Mouse (Mus musculus) megakaryocyte, adult 5-6 weeks (primary cell): Measurements from ENCODE around the gene Arhgap23. TPM values are rescaled to one million over a fixed set of nuclear protein-coding genes. Genes with fewer than 3 reads are reported as not detected.

Source experiments
- ATAC-seq: 2 replicates; pipeline ENCODE4 v1.8.0; 2016; ENCODE audit warnings: mild to moderate bottlenecking, inconsistent platforms; ENCODE audit not compliant: poor library complexity, severe bottlenecking
- total RNA-seq, 2 experiments: library from RNA; stranded (forward) in 1 of 2; stranded (reverse) in 1 of 2; fragments of 153-499, 151-499 nt in 1 of 2; fragments of 221-1000, 200-1000 nt in 1 of 2; gene quantifications; 2 replicates each; pipeline versions ENCODE4 v1.2.3 to v1.2.4; 2015 to 2017

The Arhgap23 gene
- total RNA-seq, 2 experiments from 2014 or later: 5.8 to 7.7 TPM

- ATAC-seq: no peak
Observed at GRCm38 (mm10) chr11:97528282-97528808, 113.0 kb downstream of the Arhgap23 start.

- no peak for ATAC-seq
Observed at GRCm38 (mm10) chr11:97530069-97530468, 114.7 kb downstream of the Arhgap23 start.

GRCm38 (mm10) chr11:97530961-97531360, 115.6 kb downstream of the Arhgap23 start:
- no peak for ATAC-seq

- peak; percentile 96 for ATAC-seq
Observed at GRCm38 (mm10) chr11:97531381-97532260, 116.3 kb downstream of the Arhgap23 start.

GRCm38 (mm10) chr11:97532354-97532753, 117.0 kb downstream of the Arhgap23 start:
- no peak for ATAC-seq

- ATAC-seq: peak; percentile 62
Observed at GRCm38 (mm10) chr11:97532950-97533582, 117.7 kb downstream of the Arhgap23 start.

- no peak for ATAC-seq
Observed at GRCm38 (mm10) chr11:97533653-97534052, 118.3 kb downstream of the Arhgap23 start.

- no peak for ATAC-seq
Observed at GRCm38 (mm10) chr11:97534442-97535307, 119.3 kb downstream of the Arhgap23 start.

GRCm38 (mm10) chr11:97535308-97535630, 119.9 kb downstream of the Arhgap23 start:
- ATAC-seq: no peak

- no peak for ATAC-seq
Observed at GRCm38 (mm10) chr11:97535660-97536059, 120.3 kb downstream of the Arhgap23 start.

- no peak for ATAC-seq
Observed at GRCm38 (mm10) chr11:97536083-97536747, 120.9 kb downstream of the Arhgap23 start.

GRCm38 (mm10) chr11:97536835-97537579, 121.7 kb downstream of the Arhgap23 start:
- no peak for ATAC-seq

- ATAC-seq: no peak
Observed at GRCm38 (mm10) chr11:97537580-97538089, 122.3 kb downstream of the Arhgap23 start.

GRCm38 (mm10) chr11:97539622-97540021, 124.3 kb downstream of the Arhgap23 start:
- ATAC-seq: no peak

- ATAC-seq: peak; percentile 66; the same call in 1 of the 2 replicates
Observed at GRCm38 (mm10) chr11:97540136-97540535, 124.8 kb downstream of the Arhgap23 start.

- ATAC-seq: no peak
Observed at GRCm38 (mm10) chr11:97540604-97541003, 125.3 kb downstream of the Arhgap23 start.

GRCm38 (mm10) chr11:97542171-97543150, 127.1 kb downstream of the Arhgap23 start:
- no peak for ATAC-seq

GRCm38 (mm10) chr11:97543181-97543733, 127.9 kb downstream of the Arhgap23 start:
- no peak for ATAC-seq
